Mouse (Mus musculus): Measurements from ENCODE around the gene Osbpl10. TPM values are rescaled to one million over a fixed set of nuclear protein-coding genes. Genes with fewer than 3 reads are reported as not detected.
"Not testable (repeated sequence)": the region's sequence is repeated elsewhere in the genome, so short reads cannot be mapped to it uniquely, and the experiment has no call there.

Osbpl10 gene
- polyA plus RNA-seq, 1 experiment = 1.7 TPM

GRCm38 (mm10) chr9:114956945-114957344 lies 21.4 kb upstream of the Osbpl10 start:
- H3K36me3 ChIP-seq (ENCODE audit: control insufficient read depth, insufficient read depth) = no peaks in the 10 kb centered on the region
- H3K4me2 ChIP-seq (ENCODE audit: low read depth) = no peak overlapping the region
- H3ac ChIP-seq (ENCODE audit: control insufficient read depth, insufficient read length) = no peak overlapping the region
- no peaks in the 10 kb centered on the region for H3K27me3 ChIP-seq (ENCODE audit: control insufficient read depth, insufficient read depth, insufficient read length)
- TF ChIP-seq MYOD1 (IDR thresholded peaks at IDR 0.05; ENCODE audit: control insufficient read depth in 1 of 3, insufficient read length in 2 of 3, low read depth in 2 of 3) (no peak), REST (IDR thresholded peaks at IDR 0.05; ENCODE audit: insufficient read depth, insufficient read length) (no peak), POLR2A (IDR thresholded peaks at IDR 0.05; ENCODE audit: insufficient read length, low read depth) (no peak), TCF3 (IDR thresholded peaks at IDR 0.05; ENCODE audit: insufficient read length, low read depth) (no peak), E2F4 (IDR thresholded peaks at IDR 0.05; ENCODE audit: insufficient read depth) (no peak), POLR2AphosphoS2 (IDR thresholded peaks at IDR 0.05; ENCODE audit: insufficient read length, low read depth) (no peak), USF1 (IDR thresholded peaks at IDR 0.05; ENCODE audit: low read depth) (no peak), MYOG (IDR thresholded peaks at IDR 0.05; ENCODE audit: control insufficient read depth in 1 of 3, insufficient read depth in 1 of 3, insufficient read length in 2 of 3, low read depth in 2 of 3) (no peak), SRF (IDR thresholded peaks at IDR 0.05; ENCODE audit: control insufficient read depth, insufficient read length, low read depth) (no peak), TCF12 (IDR thresholded peaks at IDR 0.05; ENCODE audit: insufficient read depth, poor library complexity, severe bottlenecking) (no peak), CEBPB (IDR thresholded peaks at IDR 0.05; ENCODE audit: insufficient read depth, poor library complexity, severe bottlenecking) (no peak), MAX (IDR thresholded peaks at IDR 0.05; ENCODE audit: low read depth) (no peak)
- no peaks in the 10 kb centered on the region for H3K79me2 ChIP-seq (ENCODE audit: control insufficient read depth, insufficient read depth)
- no peak overlapping the region for H3K4me3 ChIP-seq

- Histone ChIP-seq H3K4me2 (ENCODE audit: low read depth) (no peak overlapping the region), H3K27me3 (ENCODE audit: control insufficient read depth, insufficient read depth, insufficient read length) (no peaks in the 10 kb centered on the region), H3K36me3 (ENCODE audit: control insufficient read depth, insufficient read depth) (no peaks in the 10 kb centered on the region), H3K4me3 (no peak overlapping the region), H3K79me2 (ENCODE audit: control insufficient read depth, insufficient read depth) (no peaks in the 10 kb centered on the region), H3ac (ENCODE audit: control insufficient read depth, insufficient read length) (no peak overlapping the region)
- TF ChIP-seq POLR2A (IDR thresholded peaks at IDR 0.05; ENCODE audit: insufficient read length, low read depth) (no peak), MYOD1 (IDR thresholded peaks at IDR 0.05; ENCODE audit: control insufficient read depth in 1 of 3, insufficient read length in 2 of 3, low read depth in 2 of 3) (peak; percentile 14 to 64 (median 15)), TCF3 (IDR thresholded peaks at IDR 0.05; ENCODE audit: insufficient read length, low read depth) (no peak), USF1 (IDR thresholded peaks at IDR 0.05; ENCODE audit: low read depth) (no peak), E2F4 (IDR thresholded peaks at IDR 0.05; ENCODE audit: insufficient read depth) (no peak), MYOG (IDR thresholded peaks at IDR 0.05; ENCODE audit: control insufficient read depth in 1 of 3, insufficient read depth in 1 of 3, insufficient read length in 2 of 3, low read depth in 2 of 3) (peak in 1 of 3 experiments; percentile 18)
Measured at GRCm38 (mm10) chr9:114960043-114960789, 18.2 kb upstream of the Osbpl10 start.

- no peaks in the 10 kb centered on the region for H3K27me3 ChIP-seq (ENCODE audit: control insufficient read depth, insufficient read depth, insufficient read length)
- no peaks in the 10 kb centered on the region for H3K36me3 ChIP-seq (ENCODE audit: control insufficient read depth, insufficient read depth)
- H3K79me2 ChIP-seq (ENCODE audit: control insufficient read depth, insufficient read depth) = no peaks in the 10 kb centered on the region
- no peak for TF ChIP-seq POLR2AphosphoS2 (IDR thresholded peaks at IDR 0.05; ENCODE audit: insufficient read length, low read depth)
- TF ChIP-seq MYOG (IDR thresholded peaks at IDR 0.05; ENCODE audit: control insufficient read depth in 1 of 3, insufficient read depth in 1 of 3, insufficient read length in 2 of 3, low read depth in 2 of 3) = no peak
- TF ChIP-seq USF1 (IDR thresholded peaks at IDR 0.05; ENCODE audit: low read depth) = no peak
- no peak for TF ChIP-seq REST (IDR thresholded peaks at IDR 0.05; ENCODE audit: insufficient read depth, insufficient read length)
- no peak overlapping the region for H3K4me3 ChIP-seq
- no peak overlapping the region for H3K4me2 ChIP-seq (ENCODE audit: low read depth)
- H3ac ChIP-seq (ENCODE audit: control insufficient read depth, insufficient read length) = no peak overlapping the region
Measured at GRCm38 (mm10) chr9:114960844-114961243, 17.5 kb upstream of the Osbpl10 start.

- H3K27me3 ChIP-seq (ENCODE audit: control insufficient read depth, insufficient read depth, insufficient read length) = no peaks in the 10 kb centered on the region
- no peak overlapping the region for H3K4me3 ChIP-seq
Measured at GRCm38 (mm10) chr9:114964093-114964492, 14.3 kb upstream of the Osbpl10 start.

GRCm38 (mm10) chr9:114966286-114966685 lies 12.1 kb upstream of the Osbpl10 start:
- H3K4me2 ChIP-seq (ENCODE audit: low read depth); H3K36me3 ChIP-seq (ENCODE audit: control insufficient read depth, insufficient read depth); H3K79me2 ChIP-seq (ENCODE audit: control insufficient read depth, insufficient read depth): not testable (repeated sequence)

More at GRCm38 (mm10) chr9:114964093-114964492, 14.3 kb upstream of the Osbpl10 start:
- no peaks in the 10 kb centered on the region for H3K36me3 ChIP-seq (ENCODE audit: control insufficient read depth, insufficient read depth)
- no peak overlapping the region for H3ac ChIP-seq (ENCODE audit: control insufficient read depth, insufficient read length)
- H3K79me2 ChIP-seq (ENCODE audit: control insufficient read depth, insufficient read depth) = no peaks in the 10 kb centered on the region
- TF ChIP-seq POLR2A (IDR thresholded peaks at IDR 0.05; ENCODE audit: insufficient read length, low read depth) (no peak), MYOG (IDR thresholded peaks at IDR 0.05; ENCODE audit: control insufficient read depth in 1 of 3, insufficient read depth in 1 of 3, insufficient read length in 2 of 3, low read depth in 2 of 3) (no peak), MYOD1 (IDR thresholded peaks at IDR 0.05; ENCODE audit: control insufficient read depth in 1 of 3, insufficient read length in 2 of 3, low read depth in 2 of 3) (no peak), POLR2AphosphoS2 (IDR thresholded peaks at IDR 0.05; ENCODE audit: insufficient read length, low read depth) (no peak), CEBPB (IDR thresholded peaks at IDR 0.05; ENCODE audit: insufficient read depth, poor library complexity, severe bottlenecking) (no peak), REST (IDR thresholded peaks at IDR 0.05; ENCODE audit: insufficient read depth, insufficient read length) (no peak), USF1 (IDR thresholded peaks at IDR 0.05; ENCODE audit: low read depth) (no peak), TCF3 (IDR thresholded peaks at IDR 0.05; ENCODE audit: insufficient read length, low read depth) (no peak), E2F4 (IDR thresholded peaks at IDR 0.05; ENCODE audit: insufficient read depth) (no peak), TCF12 (IDR thresholded peaks at IDR 0.05; ENCODE audit: insufficient read depth, poor library complexity, severe bottlenecking) (no peak)
- H3K4me2 ChIP-seq (ENCODE audit: low read depth) = no peak overlapping the region

More at GRCm38 (mm10) chr9:114966286-114966685, 12.1 kb upstream of the Osbpl10 start:
- H3K27me3 ChIP-seq (ENCODE audit: control insufficient read depth, insufficient read depth, insufficient read length); H3K4me3 ChIP-seq; H3ac ChIP-seq (ENCODE audit: control insufficient read depth, insufficient read length): not testable (repeated sequence)

All from myocyte (in vitro differentiated cells).